In genomic region chr7:107594857-107595402, GRCm38 (mm10) we compare ENCODE assay signal across 8 mouse cellular contexts. TPM values are rescaled to one million over a fixed set of nuclear protein-coding genes. Genes with fewer than 3 reads are reported as not detected.
A peak's percentile ranks its signal among the peaks of the same experiment; 100 is the strongest.
DNase-seq lines count a peak whose midpoint lies in the region; ATAC-seq and TF ChIP-seq lines count a peak whose summit lies in the region.

Gene Ppfibp2, plus strand, starts transcription at chr7:107595207.

- H3K9me3 ChIP-seq in limb, embryonic 12.5 days: no peaks in the 10 kb centered on the region
- H3K9me3 ChIP-seq in midbrain, embryonic 13.5 days: no peaks in the 10 kb centered on the region

- peak within 1 kb of the TSS; percentile 54 for H3K9ac ChIP-seq in limb, embryonic 12.5 days (replicated peaks)
- peak within 1 kb of the TSS; percentile 61 for H3K9ac ChIP-seq in midbrain, embryonic 13.5 days (replicated peaks)

- WGBS in limb, embryonic 12.5 days: 1% methylated on average over 18 of the region's 24 CpGs
- 1% methylated on average over 24 of the region's 24 CpGs for WGBS in midbrain, embryonic 13.5 days
- WGBS in small intestine, adult 2 months: under 1% methylated on average over 24 of the region's 24 CpGs

- H3K4me1 ChIP-seq in limb, embryonic 12.5 days (replicated peaks): peaks cover 18% of the 10 kb centered on the region; the same call in 1 of the 2 replicates
- H3K4me1 ChIP-seq in midbrain, embryonic 13.5 days (replicated peaks): peaks cover 9% of the 10 kb centered on the region
- peaks cover 6% of the 10 kb centered on the region; the same call in 1 of the 2 replicates for H3K4me1 ChIP-seq in small intestine, adult 2 months (ENCODE audit: control insufficient read depth, insufficient read depth, insufficient read length, low read length)

- peaks cover 32% of the 10 kb centered on the region for H3K36me3 ChIP-seq in limb, embryonic 12.5 days
- no peaks in the 10 kb centered on the region for H3K36me3 ChIP-seq in midbrain, embryonic 13.5 days
- H3K36me3 ChIP-seq in small intestine, adult 2 months (ENCODE audit: control insufficient read depth, insufficient read depth, low read length): no peaks in the 10 kb centered on the region

- no peaks in the 10 kb centered on the region for H3K27me3 ChIP-seq in limb, embryonic 12.5 days
- H3K27me3 ChIP-seq in midbrain, embryonic 13.5 days: peaks cover 6% of the 10 kb centered on the region
- H3K27me3 ChIP-seq in small intestine, adult 2 months (ENCODE audit: control insufficient read depth, insufficient read depth, low read length): no peaks in the 10 kb centered on the region

- H3K4me2 ChIP-seq in limb, embryonic 12.5 days: peak within 1 kb of the TSS; percentile 94
- peak within 1 kb of the TSS; percentile 92 for H3K4me2 ChIP-seq in midbrain, embryonic 13.5 days (replicated peaks)

- TF ChIP-seq CTCF in brain, embryonic 14.5 days (IDR thresholded peaks at IDR 0.05; ENCODE audit: borderline replicate concordance, extremely low read depth, insufficient read depth, insufficient read length): 0 out of 2 replicates have a peak, but pooled peaks have one; percentile 3
- no peak for TF ChIP-seq CTCF in small intestine, adult 2 months (IDR thresholded peaks at IDR 0.05; ENCODE audit: extremely low read depth, insufficient read length, insufficient replicate concordance, low read depth, low read length)

- no peak for TF ChIP-seq POLR2A in brain, embryonic 14.5 days (IDR thresholded peaks at IDR 0.05; ENCODE audit: borderline replicate concordance, extremely low read depth, insufficient read depth, insufficient read length, poor library complexity, severe bottlenecking)
- no peak for TF ChIP-seq POLR2A in small intestine, adult 2 months (IDR thresholded peaks at IDR 0.05; ENCODE audit: low read depth, low read length)

- peak within 1 kb of the TSS; percentile 54 for H3K4me3 ChIP-seq in limb, embryonic 12.5 days (replicated peaks)
- H3K4me3 ChIP-seq in midbrain, embryonic 13.5 days (replicated peaks): peak within 1 kb of the TSS; percentile 51
- H3K4me3 ChIP-seq in small intestine, adult 2 months (ENCODE audit: low read depth, low read length): peak within 1 kb of the TSS; percentile 82

- H3K27ac ChIP-seq in limb, embryonic 12.5 days: no peak within 1 kb of the TSS
- H3K27ac ChIP-seq in midbrain, embryonic 13.5 days: no peak within 1 kb of the TSS
- H3K27ac ChIP-seq in small intestine, adult 2 months (ENCODE audit: insufficient read depth, low read depth, low read length): peak within 1 kb of the TSS; percentile 92

- ATAC-seq in erythroblast, adult 5-6 weeks (replicated peaks; ENCODE audit: low FRiP score, poor library complexity, severe bottlenecking): peak; percentile 91
- peak; percentile 80 for ATAC-seq in limb, embryonic 12.5 days (ENCODE audit: insufficient number of reproducible peaks, insufficient read depth, low FRiP score, low TSS enrichment, low read depth)
- peak; percentile 92 for ATAC-seq in midbrain, embryonic 13.5 days

- DNase-seq in brain, embryonic 14.5 days (ENCODE audit: low read depth): peak; percentile 88
- peak; percentile 90 to 91 for DNase-seq in heart, adult 9 months (ENCODE audit: low spot score in 2 of 2)
- DNase-seq in kidney, adult 9 months: peak; percentile 98
- DNase-seq in adipocyte (ENCODE audit: low spot score): no peak

RNA-seq across cellular contexts. Expression of gene Ppfibp2, which starts in this region (rescaled TPM):
- polyA plus RNA-seq in brain, embryonic 14.5 days (2012; rRNA removed): 2.2 and 3.4 TPM in 2 replicates
- 2.3 and 2.9 TPM in 2 replicates for total RNA-seq in erythroblast, adult 5-6 weeks (2015; ENCODE audit: low replicate concordance)
- total RNA-seq in erythroblast, adult 5-6 weeks (2017; ENCODE audit: low replicate concordance): 2.4 and 3.1 TPM in 2 replicates
- polyA plus RNA-seq in limb, embryonic 12.5 days (2016; fragmentation: Nextera tagmentation; extraction: Ambion mirVana): 14.1 and 15.1 TPM in 2 replicates
- 1.2 and 1.3 TPM in 2 replicates for polyA plus RNA-seq in midbrain, embryonic 13.5 days (2015; fragmentation: Nextera tagmentation; extraction: Ambion mirVana)
- polyA plus RNA-seq in small intestine, adult 2 months (2012; rRNA removed): 3.9 and 10.6 TPM in 2 replicates
